Mouse (Mus musculus): ENCODE measurements around the gene Ccpg1. TPM values are rescaled to one million over a fixed set of nuclear protein-coding genes. Genes with fewer than 3 reads are reported as not detected.
A peak's percentile ranks its signal among the peaks of the same experiment; 100 is the strongest.

Gene Ccpg1
- polyA plus RNA-seq, 1 experiment: 41.5 TPM

DNA sequence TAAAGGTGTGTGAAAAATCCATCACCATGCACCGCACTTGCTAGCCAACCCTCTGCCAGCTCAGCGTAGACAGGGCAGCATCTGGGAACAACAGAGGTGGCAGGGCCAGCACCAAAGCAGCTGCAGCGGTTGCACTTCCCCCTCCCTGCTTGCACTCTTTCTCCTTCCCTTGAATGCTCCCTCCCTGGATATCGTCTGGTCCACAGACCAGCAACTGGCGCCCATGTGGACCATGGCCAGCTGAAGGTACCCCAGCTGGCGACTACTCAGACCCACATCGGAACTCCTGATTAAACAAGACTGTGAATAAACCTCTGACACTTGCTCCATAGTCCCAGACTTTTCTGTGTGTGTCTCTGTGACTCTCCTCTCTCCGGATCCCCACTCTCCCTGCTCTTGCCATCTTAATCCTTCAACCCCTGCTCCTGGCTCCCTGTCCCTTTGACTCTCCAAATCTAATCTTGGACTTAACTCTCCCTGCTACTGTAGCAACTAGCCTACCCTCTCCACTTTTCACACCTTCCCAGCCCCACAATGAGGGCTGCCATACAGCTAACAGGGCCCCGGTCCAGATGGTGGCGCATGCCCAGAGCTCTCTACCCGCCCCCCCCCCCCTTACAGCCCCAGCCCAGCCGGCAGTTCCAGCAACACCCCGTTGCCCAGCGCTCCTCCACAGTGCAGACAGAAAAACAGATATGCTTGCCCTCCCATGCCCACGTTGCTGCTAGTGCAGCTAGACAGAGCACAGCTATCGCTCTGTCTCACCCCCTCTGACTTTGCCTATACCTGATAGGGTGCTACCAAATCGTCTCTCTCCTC lies 40.8 kb downstream of the Ccpg1 start:
- TF ChIP-seq POLR2A (IDR thresholded peaks at IDR 0.05; ENCODE audit: insufficient read depth, low read length) (no peak), EP300 (IDR thresholded peaks at IDR 0.05; ENCODE audit: insufficient read depth, low read depth, low read length) (no peak), CTCF (IDR thresholded peaks at IDR 0.05; ENCODE audit: low read depth, low read length) (no peak)
- Histone ChIP-seq H3K36me3 (ENCODE audit: control insufficient read depth, insufficient read depth, low read length, poor library complexity, severe bottlenecking) (peaks cover 9% of the 10 kb centered on the region), H3K9me3 (replicated peaks; ENCODE audit: control insufficient read depth, insufficient read depth, low read length, poor library complexity, severe bottlenecking) (no peaks in the 10 kb centered on the region), H3K9ac (ENCODE audit: low read depth, poor library complexity, severe bottlenecking) (no peak overlapping the region; the same call in 1 of the 2 replicates), H3K4me3 (ENCODE audit: low read depth, low read length) (peak overlapping the region; percentile 67), H3K4me1 (ENCODE audit: control insufficient read depth, insufficient read depth, low read length) (peaks cover 5% of the 10 kb centered on the region), H3K27ac (ENCODE audit: insufficient read depth, low read length) (peak overlapping the region; percentile 44; the same call in 1 of the 2 replicates), H3K27me3 (ENCODE audit: control insufficient read depth, insufficient read depth, low read length, poor library complexity, severe bottlenecking) (no peaks in the 10 kb centered on the region)

DNA sequence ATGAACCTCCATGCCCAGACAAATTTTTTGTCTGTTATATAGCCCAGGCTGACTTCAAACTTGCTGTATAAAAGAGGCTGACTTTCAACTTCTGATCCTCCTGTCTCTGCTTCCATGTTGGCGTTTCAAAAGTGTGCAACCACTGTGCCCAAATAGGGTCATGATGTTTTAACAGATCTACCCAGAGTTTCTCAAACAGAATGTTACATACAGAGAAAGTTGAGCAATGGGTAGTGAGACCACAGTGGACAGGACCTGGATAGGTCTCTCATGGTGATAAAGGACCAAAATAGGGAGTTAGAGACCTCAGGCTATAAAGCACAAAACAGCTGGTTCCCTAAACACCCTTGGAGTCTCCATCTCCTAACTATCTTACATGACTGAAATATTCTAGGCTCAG lies 45.2 kb downstream of the Ccpg1 start:
- Histone ChIP-seq H3K27ac (ENCODE audit: insufficient read depth, low read length) (no peak overlapping the region), H3K4me1 (ENCODE audit: control insufficient read depth, insufficient read depth, low read length) (peaks cover 5% of the 10 kb centered on the region), H3K9me3 (replicated peaks; ENCODE audit: control insufficient read depth, insufficient read depth, low read length, poor library complexity, severe bottlenecking) (no peaks in the 10 kb centered on the region), H3K9ac (ENCODE audit: low read depth, poor library complexity, severe bottlenecking) (no peak overlapping the region), H3K27me3 (ENCODE audit: control insufficient read depth, insufficient read depth, low read length, poor library complexity, severe bottlenecking) (no peaks in the 10 kb centered on the region), H3K4me3 (ENCODE audit: low read depth, low read length) (no peak overlapping the region), H3K36me3 (ENCODE audit: control insufficient read depth, insufficient read depth, low read length, poor library complexity, severe bottlenecking) (peaks cover 17% of the 10 kb centered on the region)
- no peak for TF ChIP-seq EP300 (IDR thresholded peaks at IDR 0.05; ENCODE audit: insufficient read depth, low read depth, low read length)
- TF ChIP-seq POLR2A (IDR thresholded peaks at IDR 0.05; ENCODE audit: insufficient read depth, low read length): no peak
- TF ChIP-seq CTCF (IDR thresholded peaks at IDR 0.05; ENCODE audit: low read depth, low read length): no peak

DNA sequence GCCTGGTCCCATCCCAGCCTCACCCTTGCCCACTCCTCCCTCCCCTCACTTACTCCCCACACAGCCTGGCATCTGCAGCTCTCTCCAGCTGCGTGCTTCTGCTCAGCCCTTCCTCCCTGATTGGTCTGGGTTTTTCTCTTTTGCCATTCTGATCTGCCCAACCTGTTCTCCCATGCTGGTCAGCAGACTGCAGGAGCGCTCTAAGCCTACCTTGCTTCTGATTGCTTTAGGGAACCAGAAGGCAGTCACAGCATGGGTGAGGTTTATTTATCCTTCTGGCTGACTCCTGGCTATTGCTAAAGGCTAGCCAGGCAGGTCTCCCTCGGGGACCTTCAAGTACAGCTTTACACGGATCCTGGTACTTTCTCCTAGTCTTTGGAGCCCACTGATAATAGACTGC lies 46.2 kb downstream of the Ccpg1 start:
- Histone ChIP-seq H3K9ac (ENCODE audit: low read depth, poor library complexity, severe bottlenecking) (no peak overlapping the region), H3K27ac (ENCODE audit: insufficient read depth, low read length) (no peak overlapping the region), H3K36me3 (ENCODE audit: control insufficient read depth, insufficient read depth, low read length, poor library complexity, severe bottlenecking) (peaks cover 20% of the 10 kb centered on the region), H3K9me3 (replicated peaks; ENCODE audit: control insufficient read depth, insufficient read depth, low read length, poor library complexity, severe bottlenecking) (no peaks in the 10 kb centered on the region), H3K4me1 (ENCODE audit: control insufficient read depth, insufficient read depth, low read length) (peaks cover 5% of the 10 kb centered on the region), H3K27me3 (ENCODE audit: control insufficient read depth, insufficient read depth, low read length, poor library complexity, severe bottlenecking) (no peaks in the 10 kb centered on the region), H3K4me3 (ENCODE audit: low read depth, low read length) (no peak overlapping the region)
- TF ChIP-seq CTCF (IDR thresholded peaks at IDR 0.05; ENCODE audit: low read depth, low read length) (no peak), EP300 (IDR thresholded peaks at IDR 0.05; ENCODE audit: insufficient read depth, low read depth, low read length) (no peak), POLR2A (IDR thresholded peaks at IDR 0.05; ENCODE audit: insufficient read depth, low read length) (no peak)

DNA sequence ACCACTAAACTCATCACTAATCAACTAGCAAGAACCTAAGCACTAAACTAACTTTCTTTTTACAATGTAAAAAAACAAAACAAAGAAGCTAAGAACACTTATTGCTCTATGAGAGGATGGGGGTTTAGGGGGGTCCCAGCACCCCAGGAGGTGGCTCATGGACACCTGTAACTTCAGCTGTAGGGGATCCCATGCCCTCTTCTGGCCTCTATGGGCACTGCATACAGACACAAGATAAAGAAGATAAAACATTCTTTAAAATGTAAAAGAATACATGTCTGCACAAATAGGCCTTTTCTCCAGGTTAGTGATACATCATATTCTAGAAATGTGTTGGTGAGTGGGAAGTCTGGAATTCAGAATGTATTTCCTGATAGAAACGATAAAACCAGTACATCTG lies 48.2 kb downstream of the Ccpg1 start:
- Histone ChIP-seq H3K27me3 (ENCODE audit: control insufficient read depth, insufficient read depth, low read length, poor library complexity, severe bottlenecking) (no peaks in the 10 kb centered on the region), H3K27ac (ENCODE audit: insufficient read depth, low read length) (no peak overlapping the region), H3K4me1 (ENCODE audit: control insufficient read depth, insufficient read depth, low read length) (peaks cover 1% of the 10 kb centered on the region), H3K9me3 (replicated peaks; ENCODE audit: control insufficient read depth, insufficient read depth, low read length, poor library complexity, severe bottlenecking) (no peaks in the 10 kb centered on the region), H3K4me3 (ENCODE audit: low read depth, low read length) (no peak overlapping the region), H3K9ac (ENCODE audit: low read depth, poor library complexity, severe bottlenecking) (no peak overlapping the region), H3K36me3 (ENCODE audit: control insufficient read depth, insufficient read depth, low read length, poor library complexity, severe bottlenecking) (peaks cover 22% of the 10 kb centered on the region)
- no peak for TF ChIP-seq EP300 (IDR thresholded peaks at IDR 0.05; ENCODE audit: insufficient read depth, low read depth, low read length)
- TF ChIP-seq CTCF (IDR thresholded peaks at IDR 0.05; ENCODE audit: low read depth, low read length): no peak
- no peak for TF ChIP-seq POLR2A (IDR thresholded peaks at IDR 0.05; ENCODE audit: insufficient read depth, low read length)

- H3K4me3 ChIP-seq (ENCODE audit: low read depth, low read length): peak overlapping the region; percentile 96
- no peaks in the 10 kb centered on the region for H3K9me3 ChIP-seq (replicated peaks; ENCODE audit: control insufficient read depth, insufficient read depth, low read length, poor library complexity, severe bottlenecking)
- H3K9ac ChIP-seq (ENCODE audit: low read depth, poor library complexity, severe bottlenecking): peak overlapping the region; percentile 49
- H3K36me3 ChIP-seq (ENCODE audit: control insufficient read depth, insufficient read depth, low read length, poor library complexity, severe bottlenecking): peaks cover 7% of the 10 kb centered on the region
- H3K4me1 ChIP-seq (ENCODE audit: control insufficient read depth, insufficient read depth, low read length): no peaks in the 10 kb centered on the region
- H3K27me3 ChIP-seq (ENCODE audit: control insufficient read depth, insufficient read depth, low read length, poor library complexity, severe bottlenecking): no peaks in the 10 kb centered on the region
- peak overlapping the region; percentile 36 for H3K27ac ChIP-seq (ENCODE audit: insufficient read depth, low read length)
- TF ChIP-seq EP300 (IDR thresholded peaks at IDR 0.05; ENCODE audit: insufficient read depth, low read depth, low read length): 0 out of 2 replicates have a peak, but pooled peaks have one; percentile 10
- TF ChIP-seq CTCF (IDR thresholded peaks at IDR 0.05; ENCODE audit: low read depth, low read length): no peak
Observed at GRCm38 (mm10) chr9:73039222-73039945, 54.2 kb downstream of the Ccpg1 start.

DNA sequence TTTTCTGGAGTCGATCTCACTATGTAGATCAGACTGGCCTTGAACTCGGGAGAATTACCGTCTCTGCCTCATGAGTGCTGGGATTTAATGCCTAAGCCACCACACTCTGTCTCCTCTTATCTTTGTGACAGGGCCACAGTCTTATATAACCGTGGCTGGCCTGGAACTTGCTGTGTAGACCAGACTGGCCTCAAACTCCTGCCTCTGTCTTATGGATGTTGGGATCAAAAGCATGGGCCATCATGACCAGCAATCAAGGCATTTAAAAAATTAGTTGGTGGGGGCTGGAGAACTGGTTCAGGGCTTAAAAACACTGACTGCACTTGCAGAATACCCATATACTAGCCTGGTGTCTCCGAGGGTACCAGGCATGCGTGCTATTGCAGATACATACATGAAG lies 54.9 kb downstream of the Ccpg1 start, which contains the start of gene Pigb:
Gene Pigb, minus strand, starts transcription at position 299 of the 400 bp plus-strand sequence.
- Histone ChIP-seq H3K27me3 (ENCODE audit: control insufficient read depth, insufficient read depth, low read length, poor library complexity, severe bottlenecking) (no peaks in the 10 kb centered on the region), H3K9me3 (replicated peaks; ENCODE audit: control insufficient read depth, insufficient read depth, low read length, poor library complexity, severe bottlenecking) (no peaks in the 10 kb centered on the region), H3K4me3 (ENCODE audit: low read depth, low read length) (peak within 1 kb of the TSS; percentile 96), H3K27ac (ENCODE audit: insufficient read depth, low read length) (peak within 1 kb of the TSS; percentile 36; the same call in 1 of the 2 replicates), H3K9ac (ENCODE audit: low read depth, poor library complexity, severe bottlenecking) (peak within 1 kb of the TSS; percentile 49), H3K36me3 (ENCODE audit: control insufficient read depth, insufficient read depth, low read length, poor library complexity, severe bottlenecking) (peaks cover 7% of the 10 kb centered on the region), H3K4me1 (ENCODE audit: control insufficient read depth, insufficient read depth, low read length) (no peaks in the 10 kb centered on the region)
- TF ChIP-seq EP300 (IDR thresholded peaks at IDR 0.05; ENCODE audit: insufficient read depth, low read depth, low read length): no peak
- TF ChIP-seq CTCF (IDR thresholded peaks at IDR 0.05; ENCODE audit: low read depth, low read length): no peak
- TF ChIP-seq POLR2A (IDR thresholded peaks at IDR 0.05; ENCODE audit: insufficient read depth, low read length): no peak

All from ES-Bruce4 (cell line).